In the genomic region with DNA sequence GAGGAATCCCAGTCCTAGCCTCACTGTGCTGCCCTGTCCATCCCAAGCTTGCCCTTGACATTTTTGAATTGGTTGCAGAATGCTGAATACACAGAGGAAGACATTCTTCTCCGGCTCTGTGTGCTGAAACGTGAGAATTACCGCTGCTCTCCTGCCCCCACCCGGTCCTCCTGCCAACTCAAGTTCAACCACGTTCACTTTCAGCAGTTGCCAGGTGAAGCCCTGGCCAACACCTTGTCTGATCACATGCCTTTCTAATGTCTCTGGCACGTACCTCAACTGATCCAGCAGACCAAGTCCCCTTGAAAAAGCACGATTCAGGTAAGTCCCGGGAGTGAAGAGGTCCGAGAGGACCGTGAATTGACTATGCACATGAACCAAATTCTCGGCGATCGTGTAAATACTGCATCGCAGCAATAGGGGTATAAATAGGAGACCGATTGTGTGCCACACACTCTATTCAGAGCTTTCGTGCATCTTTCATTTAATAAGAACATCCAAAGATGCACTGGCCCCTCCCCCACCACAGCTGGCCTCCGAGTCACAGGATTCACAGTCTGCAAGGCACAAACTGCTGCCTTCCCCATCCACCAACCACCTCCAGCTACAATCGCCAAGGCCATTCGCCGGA, we compare ENCODE assay signal across 8 mouse cellular contexts. TPM values are rescaled to one million over a fixed set of nuclear protein-coding genes. Genes with fewer than 3 reads are reported as not detected.
DNase-seq lines count a peak whose midpoint lies in the region; ATAC-seq and TF ChIP-seq lines count a peak whose summit lies in the region.

No protein-coding gene starts in this region.

- H3K9me3 ChIP-seq in heart, postnatal 0 days (replicated peaks; ENCODE audit: control insufficient read depth, low read length): no peaks in the 10 kb centered on the region
- H3K9me3 ChIP-seq in forebrain, embryonic 10.5 days: no peaks in the 10 kb centered on the region
- H3K9me3 ChIP-seq in neural tube, embryonic 15.5 days (replicated peaks): no peaks in the 10 kb centered on the region
- H3K9me3 ChIP-seq in stomach, postnatal 0 days (ENCODE audit: control insufficient read depth, low read length): no peaks in the 10 kb centered on the region

- ATAC-seq in heart, postnatal 0 days (ENCODE audit: insufficient read depth, low read depth): no peak
- ATAC-seq in neural tube, embryonic 15.5 days (ENCODE audit: low FRiP score): no peak
- no peak for ATAC-seq in stomach, postnatal 0 days (ENCODE audit: low FRiP score, low TSS enrichment)

- no peaks in the 10 kb centered on the region for H3K36me3 ChIP-seq in heart, postnatal 0 days (replicated peaks; ENCODE audit: control insufficient read depth, insufficient read depth, low read length)
- H3K36me3 ChIP-seq in forebrain, embryonic 10.5 days (replicated peaks): peaks cover 3% of the 10 kb centered on the region; the same call in 1 of the 2 replicates
- no peaks in the 10 kb centered on the region for H3K36me3 ChIP-seq in neural tube, embryonic 15.5 days
- no peaks in the 10 kb centered on the region for H3K36me3 ChIP-seq in stomach, postnatal 0 days (ENCODE audit: control insufficient read depth, insufficient read depth, low read length)

- peak overlapping the region; percentile 97; the same call in 1 of the 2 replicates for H3K4me2 ChIP-seq in heart, postnatal 0 days (ENCODE audit: low read depth, low read length)
- peak overlapping the region; percentile 66 for H3K4me2 ChIP-seq in neural tube, embryonic 15.5 days
- H3K4me2 ChIP-seq in stomach, postnatal 0 days (replicated peaks; ENCODE audit: low read depth): no peak overlapping the region

- peaks cover 9% of the 10 kb centered on the region; the same call in 1 of the 2 replicates for H3K4me1 ChIP-seq in heart, postnatal 0 days (ENCODE audit: control insufficient read depth, insufficient read depth)
- peaks cover 52% of the 10 kb centered on the region for H3K4me1 ChIP-seq in forebrain, embryonic 10.5 days
- H3K4me1 ChIP-seq in neural tube, embryonic 15.5 days: peaks cover 68% of the 10 kb centered on the region
- H3K4me1 ChIP-seq in stomach, postnatal 0 days (replicated peaks; ENCODE audit: control insufficient read depth, insufficient read depth): peaks cover 5% of the 10 kb centered on the region; the same call in 1 of the 2 replicates

- intact Hi-C loops in heart, postnatal 36 days (cut with DNase I): no loop called here

- WGBS in heart, postnatal 0 days: 76% methylated on average over 20 of the region's 20 CpGs
- WGBS in forebrain, embryonic 10.5 days: 80% methylated on average over 20 of the region's 20 CpGs
- 73% methylated on average over 20 of the region's 20 CpGs for WGBS in neural tube, embryonic 15.5 days
- 74% methylated on average over 20 of the region's 20 CpGs for WGBS in stomach, postnatal 0 days

- no peak for DNase-seq in heart, postnatal 0 days (ENCODE audit: low spot score)
- DNase-seq in heart, postnatal 36 days: no peak
- DNase-seq in adrenal gland, adult 8-10 months: peak; percentile 51
- DNase-seq in forebrain, embryonic 10.5 days (ENCODE audit: extremely low spot score, low spot score): no peak
- peak; percentile 46 to 56 for DNase-seq in left cerebral cortex, adult 18-20 months (ENCODE audit: low spot score in 2 of 2)
- DNase-seq in embryo, embryonic 9.5 days (ENCODE audit: extremely low spot score): no peak
- no peak for DNase-seq in stomach, postnatal 0 days (ENCODE audit: low spot score)

- H3K27me3 ChIP-seq in heart, postnatal 0 days (ENCODE audit: control insufficient read depth, insufficient read depth, low read length): no peaks in the 10 kb centered on the region; the same call in 1 of the 2 replicates
- H3K27me3 ChIP-seq in forebrain, embryonic 10.5 days (ENCODE audit: poor library complexity, severe bottlenecking): peaks cover 10% of the 10 kb centered on the region
- no peaks in the 10 kb centered on the region for H3K27me3 ChIP-seq in neural tube, embryonic 15.5 days (replicated peaks)
- H3K27me3 ChIP-seq in stomach, postnatal 0 days (ENCODE audit: control insufficient read depth, insufficient read depth, low read length): no peaks in the 10 kb centered on the region

- H3K27ac ChIP-seq in heart, postnatal 0 days (ENCODE audit: low read depth): no peak overlapping the region
- peak overlapping the region; percentile 89; the same call in 1 of the 2 replicates for H3K27ac ChIP-seq in forebrain, embryonic 10.5 days
- H3K27ac ChIP-seq in neural tube, embryonic 15.5 days (replicated peaks): peak overlapping the region; percentile 91
- no peak overlapping the region for H3K27ac ChIP-seq in stomach, postnatal 0 days (replicated peaks)

- H3K9ac ChIP-seq in heart, postnatal 0 days (replicated peaks; ENCODE audit: low read depth, low read length): no peak overlapping the region
- 0 out of 2 replicates have a peak overlapping the region, but pooled peaks have one; percentile 49 for H3K9ac ChIP-seq in neural tube, embryonic 15.5 days (replicated peaks)
- H3K9ac ChIP-seq in stomach, postnatal 0 days (ENCODE audit: low read length): no peak overlapping the region

- TF ChIP-seq CTCF in heart, postnatal 0 days (IDR thresholded peaks at IDR 0.05; ENCODE audit: low read depth): no peak
- TF ChIP-seq CTCF in stomach, postnatal 0 days (IDR thresholded peaks at IDR 0.05; ENCODE audit: low read depth): no peak

- H3K4me3 ChIP-seq in heart, postnatal 0 days (ENCODE audit: low read depth, low read length): no peak overlapping the region
- peak overlapping the region; percentile 60; the same call in 1 of the 2 replicates for H3K4me3 ChIP-seq in forebrain, embryonic 10.5 days
- peak overlapping the region; percentile 86 for H3K4me3 ChIP-seq in neural tube, embryonic 15.5 days (replicated peaks)
- H3K4me3 ChIP-seq in stomach, postnatal 0 days (ENCODE audit: low read depth, low read length): no peak overlapping the region

- no peak for TF ChIP-seq EP300 in heart, postnatal 0 days (IDR thresholded peaks at IDR 0.05; ENCODE audit: low read depth)
- TF ChIP-seq EP300 in stomach, postnatal 0 days (optimal IDR thresholded peaks at IDR 0.05): no peak

RNA-seq across cellular contexts. Expression of a gene that starts 3.4 kb away (rescaled TPM):
- total RNA-seq in heart, postnatal 0 days (2014; rRNA removed; ENCODE audit: low replicate concordance): 15.6 and 22.4 TPM in 2 replicates
- 6.0 and 6.3 TPM in 2 replicates for polyA plus RNA-seq in heart, postnatal 0 days (2015; fragmentation: Nextera tagmentation; extraction: Ambion mirVana)
- total RNA-seq in heart, postnatal 36 days (2021): 10 to 100 TPM; 61.9 to 65.1 TPM
- 100 to 1,000 TPM; 118 to 135 (median 125) TPM for total RNA-seq in adrenal gland, adult 8-10 months (2022)
- 23.1 and 25.0 TPM in 2 replicates for polyA plus RNA-seq in forebrain, embryonic 10.5 days (2016; fragmentation: Nextera tagmentation; extraction: Ambion mirVana)
- 100 to 1,000 TPM; 619 to 654 TPM for total RNA-seq in left cerebral cortex, adult 18-20 months (2021)
- 88.0 and 91.1 TPM in 2 replicates for polyA plus RNA-seq in neural tube, embryonic 15.5 days (2015; fragmentation: Nextera tagmentation; extraction: Ambion mirVana)
- 2.8 and 3.0 TPM in 2 replicates for polyA plus RNA-seq in stomach, postnatal 0 days (2015; fragmentation: Nextera tagmentation; extraction: Ambion mirVana)

Comparison
In these comparisons a context has a peak if more than half of its experiments do, and no peak if none do; other contexts are left out.
1. DNase-seq: peak in adrenal gland, adult 8-10 months (single experiment) and left cerebral cortex, adult 18-20 months (2 of 2); none in heart, postnatal 0 days (single experiment), heart, postnatal 36 days (0 of 2), forebrain, embryonic 10.5 days (single experiment), embryo, embryonic 9.5 days (single experiment) and stomach, postnatal 0 days (single experiment).
2. H3K27ac ChIP-seq: peak in forebrain, embryonic 10.5 days (single experiment) and neural tube, embryonic 15.5 days (single experiment); none in heart, postnatal 0 days (single experiment) and stomach, postnatal 0 days (single experiment).
3. H3K4me3 ChIP-seq: peak in forebrain, embryonic 10.5 days (single experiment) and neural tube, embryonic 15.5 days (single experiment); none in heart, postnatal 0 days (single experiment) and stomach, postnatal 0 days (single experiment).
4. RNA of a gene that starts 3.4 kb away (total RNA-seq): 619 to 654 TPM in left cerebral cortex, adult 18-20 months; 118 to 135 TPM in adrenal gland, adult 8-10 months, 61.9 to 65.1 TPM in heart, postnatal 36 days and 15.6 to 22.4 TPM in heart, postnatal 0 days; every median in the first group is over 4 times any median in the second.